Mouse (Mus musculus): ENCODE results near the gene Tmpo. TPM values are rescaled to one million over a fixed set of nuclear protein-coding genes. Genes with fewer than 3 reads are reported as not detected.

Tmpo gene
- 227 and 279 TPM in 2 replicates for polyA plus RNA-seq (2012; rRNA removed)

DNA sequence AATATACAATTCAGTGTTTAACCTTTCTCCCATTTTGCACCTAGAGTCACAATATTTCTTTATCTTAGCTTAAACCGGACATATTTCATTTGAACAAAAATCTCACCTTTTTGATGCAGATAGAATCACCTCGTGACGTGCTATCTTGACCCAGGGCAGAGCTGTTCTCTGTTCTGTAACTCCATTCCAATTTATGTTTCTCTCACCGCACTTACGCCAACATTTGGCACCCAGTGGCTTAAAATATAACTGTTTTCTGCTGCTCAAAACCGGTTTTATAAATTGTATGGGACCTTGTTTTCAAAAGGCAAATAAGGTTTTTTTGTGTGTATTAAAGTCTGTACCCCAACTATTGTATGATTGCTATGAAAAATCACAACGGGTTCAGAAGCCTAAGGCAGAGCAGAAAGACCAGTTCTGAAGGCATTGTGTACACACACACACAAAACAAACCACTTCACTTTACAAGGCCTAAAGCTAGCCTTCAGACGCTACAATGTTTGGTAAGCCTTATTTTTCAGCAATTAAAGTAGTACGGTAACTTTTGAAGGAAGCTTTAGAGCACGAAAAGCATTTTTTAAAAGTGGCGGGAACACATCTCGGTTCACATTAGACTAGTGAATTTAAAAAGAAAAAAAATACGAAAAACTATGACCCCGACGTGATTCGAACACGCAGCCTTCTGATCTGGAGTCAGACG is at the start of gene Tmpo:
Gene Tmpo (minus strand): TSS at position 555 of the 700 bp plus-strand sequence.

DNA sequence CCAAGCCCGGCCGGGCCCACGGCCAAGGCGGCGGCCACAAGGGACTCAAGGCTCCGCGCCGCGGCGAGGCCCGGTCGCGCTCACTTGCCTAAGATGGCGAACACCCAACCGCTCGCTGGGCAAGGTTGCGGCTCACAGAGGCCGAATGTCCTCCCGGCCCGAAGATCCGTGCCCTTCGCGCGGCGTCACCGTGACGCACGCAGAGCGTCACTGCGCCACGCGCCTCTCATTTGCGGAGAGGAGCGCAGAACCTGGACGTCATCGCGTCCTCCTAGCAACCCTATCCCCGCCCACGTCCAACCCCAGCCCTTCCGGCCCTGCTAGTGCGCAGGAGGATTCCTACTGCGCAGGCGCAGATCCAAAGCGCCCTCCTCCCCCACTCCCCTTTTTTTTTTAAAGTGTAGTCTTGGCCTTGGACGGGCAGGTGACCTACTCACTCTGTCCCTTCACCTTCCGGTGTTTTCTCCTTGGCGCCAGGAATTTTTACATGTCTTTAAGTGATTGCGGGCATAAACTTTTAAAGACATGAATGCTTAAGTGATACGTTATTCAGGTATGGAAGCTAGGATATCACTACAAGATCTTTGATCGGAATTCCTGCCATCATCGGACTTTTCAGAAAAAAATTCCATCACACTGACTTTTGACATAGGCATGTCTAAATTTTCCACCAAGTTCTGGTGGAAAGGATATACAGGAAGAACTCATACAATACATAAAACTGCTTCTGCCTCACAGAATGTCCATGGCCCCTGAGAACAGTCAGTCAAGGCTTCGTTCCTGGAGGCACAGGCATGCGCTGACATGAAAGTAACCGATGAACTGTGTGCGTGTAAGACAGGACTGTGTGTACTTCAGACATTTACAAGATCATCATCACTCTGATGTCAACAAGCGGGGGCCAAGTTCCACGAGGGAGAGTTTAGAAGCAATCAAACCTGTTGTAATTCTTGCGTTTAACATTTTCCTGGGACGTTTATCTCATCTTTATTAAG is 57.0 kb downstream of the Tmpo start, which contains the start of gene Slc25a3:
Gene Slc25a3 (minus strand): TSS at position 232 of the 995 bp plus-strand sequence.

Other genes with a start within 250 kb of the Tmpo start
- gene Apaf1, start 98.5 kb downstream of the Tmpo start, polyA plus RNA-seq (2012; rRNA removed) = 31.3 and 33.0 TPM in 2 replicates
- gene Ikbip, start 98.4 kb downstream of the Tmpo start, polyA plus RNA-seq (2012; rRNA removed) = 11.1 and 19.3 TPM in 2 replicates
- 343 and 398 TPM in 2 replicates for gene Slc25a3, start 57.3 kb downstream of the Tmpo start, polyA plus RNA-seq (2012; rRNA removed)

Data from central nervous system, embryonic 14 days (tissue).